Mouse (Mus musculus) heart, postnatal 0 days (tissue): ENCODE results near the gene Frmd4b. TPM values are rescaled to one million over a fixed set of nuclear protein-coding genes. Genes with fewer than 3 reads are reported as not detected.

ENCODE experiments used
- ATAC-seq: fragments of 200-750 bp; cut with Nextera tagmentation; 2 replicates; pipeline ENCODE4 v1.8.0; 2017; ENCODE audit warnings: low read depth, moderate number of reproducible peaks, moderate library complexity; ENCODE audit not compliant: insufficient read depth
- DNase-seq: peaks from one replicate; pipeline ENCODE4 v3.0.0-alpha.2; 2016; ENCODE audit warnings: low spot score
- H3K27ac ChIP-seq: fragments of 300-500 bp; sonication (generic); 2 replicates; pipeline ENCODE4 v1.5.1; 2014; ENCODE audit warnings: low read depth, mild to moderate bottlenecking
- H3K27me3 ChIP-seq: fragments of 300-500 bp; sonication (generic); 2 replicates; pipeline ENCODE4 v1.6.1; 2014; ENCODE audit warnings: low read length, mixed read lengths; ENCODE audit not compliant: control insufficient read depth, insufficient read depth
- H3K36me3 ChIP-seq: fragments of 300-500 bp; sonication (generic); replicated peaks from 2 replicates; pipeline ENCODE4 v1.6.1; 2014; ENCODE audit warnings: low read length, mixed read lengths; ENCODE audit not compliant: control insufficient read depth, insufficient read depth
- H3K4me1 ChIP-seq: fragments of 300-500 bp; sonication (generic); 2 replicates; pipeline ENCODE4 v1.6.1; 2014; ENCODE audit warnings: antibody characterized with exemption; ENCODE audit not compliant: control insufficient read depth, insufficient read depth
- H3K4me2 ChIP-seq: fragments of 300-500 bp; sonication (generic); 2 replicates; pipeline ENCODE4 v1.6.1; 2014; ENCODE audit warnings: low read depth, mild to moderate bottlenecking, low read length, moderate library complexity
- H3K4me3 ChIP-seq: fragments of 300-500 bp; sonication (generic); 2 replicates; pipeline ENCODE4 v1.5.1; 2014; ENCODE audit warnings: low read depth, low read length
- H3K9ac ChIP-seq: fragments of 300-500 bp; sonication (generic); replicated peaks from 2 replicates; pipeline ENCODE4 v1.6.1; 2014; ENCODE audit warnings: low read depth, low read length, mixed read lengths
- H3K9me3 ChIP-seq: fragments of 300-500 bp; sonication (generic); replicated peaks from 2 replicates; pipeline ENCODE4 v1.6.1; 2016; ENCODE audit warnings: low read length; ENCODE audit not compliant: control insufficient read depth
- CTCF ChIP-seq: IDR thresholded peaks from 2 replicates; pipeline ENCODE4 v1.5.1; 2016; ENCODE audit warnings: antibody characterized with exemption, control low read depth, low read depth
- EP300 ChIP-seq: IDR thresholded peaks from 2 replicates; pipeline ENCODE4 v1.6.1; 2016; ENCODE audit warnings: antibody characterized with exemption, low read depth
- WGBS: fragments of 180-500 bp; shearing (Covaris S2); extraction: QIAGEN DNeasy Blood & Tissue Kit; methylation state at CpG from one replicate; pipeline ENCODE4 v1.1.7; 2014; 5-methylcytosine and 5-hydroxymethylcytosine counted together
- polyA plus RNA-seq: library from polyadenylated mRNA; unstranded; fragments of >200 nt; fragmentation: Nextera tagmentation; extraction: Ambion mirVana; gene quantifications from 2 replicates; pipeline ENCODE4 v1.2.1, GENCODE M21; 2015
- total RNA-seq: library from RNA; depleted of rRNA; stranded (reverse); fragments of >200 nt; gene quantifications from 2 replicates; pipeline ENCODE4 v1.2.3, GENCODE M21; 2014; ENCODE audit warnings: low replicate concordance

The Frmd4b gene
- total and polyA plus RNA-seq, 2 experiments from 2014 or later, result 6.2 to 19.0 TPM

GRCm38 (mm10) chr6:97289838-97290237 lies 327.5 kb downstream of the Frmd4b start:
- no peak for DNase-seq
- peaks cover 21% of the 10 kb centered on the region for H3K4me1 ChIP-seq
- WGBS, result 83% methylated on average over 4 of the region's 4 CpGs
- H3K36me3 ChIP-seq, result peaks cover 25% of the 10 kb centered on the region
- TF ChIP-seq EP300 (no peak), CTCF (no peak)
- H3K9ac ChIP-seq, result no peak overlapping the region
- no peaks in the 10 kb centered on the region for H3K27me3 ChIP-seq
- no peaks in the 10 kb centered on the region for H3K9me3 ChIP-seq
- H3K4me3 ChIP-seq, result no peak overlapping the region
- H3K4me2 ChIP-seq, result no peak overlapping the region
- H3K27ac ChIP-seq, result no peak overlapping the region
- no peak for ATAC-seq

- Histone ChIP-seq H3K27me3 (no peaks in the 10 kb centered on the region), H3K27ac (peak overlapping the region; percentile 27; the same call in 1 of the 2 replicates), H3K4me1 (peaks cover 16% of the 10 kb centered on the region), H3K4me2 (no peak overlapping the region), H3K9ac (no peak overlapping the region), H3K9me3 (no peaks in the 10 kb centered on the region), H3K36me3 (peaks cover 21% of the 10 kb centered on the region; the same call in 1 of the 2 replicates), H3K4me3 (no peak overlapping the region)
- ATAC-seq (no peak), DNase-seq (no peak)
- no peak for TF ChIP-seq CTCF
- TF ChIP-seq EP300, result no peak
- WGBS, result 59% methylated on average over 10 of the region's 10 CpGs
These were observed 328.0 kb downstream of the Frmd4b start for GRCm38 (mm10) chr6:97289316-97289820.

GRCm38 (mm10) chr6:97288047-97288855 lies 329.1 kb downstream of the Frmd4b start:
- H3K9me3 ChIP-seq, result no peaks in the 10 kb centered on the region
- 76% methylated on average over 19 of the region's 19 CpGs for WGBS
- no peak for ATAC-seq

GRCm38 (mm10) chr6:97286332-97286731 lies 331.0 kb downstream of the Frmd4b start:
- Histone ChIP-seq H3K36me3 (peaks cover 11% of the 10 kb centered on the region; the same call in 1 of the 2 replicates), H3K27me3 (no peaks in the 10 kb centered on the region), H3K9me3 (no peaks in the 10 kb centered on the region), H3K9ac (no peak overlapping the region), H3K27ac (no peak overlapping the region), H3K4me3 (no peak overlapping the region), H3K4me2 (no peak overlapping the region), H3K4me1 (0 out of 2 replicates have a peak, but pooled peaks cover 7% of the 10 kb centered on the region)
- TF ChIP-seq CTCF (no peak), EP300 (no peak)
- WGBS, result 90% methylated on average over 5 of the region's 5 CpGs
- ATAC-seq (no peak), DNase-seq (no peak)

More at GRCm38 (mm10) chr6:97288047-97288855, 329.1 kb downstream of the Frmd4b start:
- no peaks in the 10 kb centered on the region for H3K27me3 ChIP-seq
- no peak overlapping the region for H3K4me2 ChIP-seq
- no peak for TF ChIP-seq EP300
- no peak for TF ChIP-seq CTCF
- H3K27ac ChIP-seq, result no peak overlapping the region
- no peak overlapping the region for H3K9ac ChIP-seq
- DNase-seq, result no peak
- H3K4me3 ChIP-seq, result no peak overlapping the region
- 0 out of 2 replicates have a peak, but pooled peaks cover 11% of the 10 kb centered on the region for H3K4me1 ChIP-seq
- H3K36me3 ChIP-seq, result peaks cover 21% of the 10 kb centered on the region; the same call in 1 of the 2 replicates

GRCm38 (mm10) chr6:97283676-97284075 lies 333.7 kb downstream of the Frmd4b start:
- no peaks in the 10 kb centered on the region for H3K4me1 ChIP-seq
- no peak for DNase-seq
- H3K9ac ChIP-seq, result no peak overlapping the region
- H3K36me3 ChIP-seq, result peaks cover 10% of the 10 kb centered on the region; the same call in 1 of the 2 replicates
- no peaks in the 10 kb centered on the region for H3K9me3 ChIP-seq
- ATAC-seq, result no peak
- TF ChIP-seq CTCF (no peak), EP300 (no peak)
- WGBS, result 93% methylated on average over 1 of the region's 1 CpGs
- no peak overlapping the region for H3K4me3 ChIP-seq
- no peak overlapping the region for H3K27ac ChIP-seq
- H3K27me3 ChIP-seq, result no peaks in the 10 kb centered on the region
- H3K4me2 ChIP-seq, result no peak overlapping the region
